28 mouse cellular contexts compared by ENCODE assay signal in the genomic region with DNA sequence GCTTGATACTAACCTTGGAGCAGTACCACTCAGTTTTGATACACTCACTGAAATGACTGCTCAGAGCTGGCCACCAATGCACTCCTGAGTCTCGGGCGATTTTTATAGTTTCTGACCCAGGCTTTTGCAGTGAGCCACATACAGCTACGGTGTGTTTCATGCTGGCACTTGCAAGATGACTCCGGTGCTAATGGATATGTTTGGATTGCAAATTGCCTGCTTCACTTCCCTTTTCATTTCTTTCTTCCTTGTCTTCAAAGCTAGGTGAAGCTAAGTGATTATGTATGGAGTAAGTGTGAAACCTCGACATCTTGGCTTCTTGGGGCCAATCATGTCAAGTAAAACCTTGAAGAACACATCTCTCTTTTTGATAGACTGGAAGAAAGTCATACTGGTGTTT. TPM values are rescaled to one million over a fixed set of nuclear protein-coding genes. Genes with fewer than 3 reads are reported as not detected.
"Had no signal": no experiment of that assay in that cellular context is flagged by ENCODE, and none has a peak within 500 bp of the region (broad histone marks: within the 10 kb centered on the region; RNA-seq: fewer than 3 reads in every experiment).

No protein-coding gene starts in this region.

- H3K27me3 ChIP-seq: embryonic facial prominence, embryonic 12.5 days; embryonic facial prominence, embryonic 13.5 days; embryonic facial prominence, embryonic 15.5 days; forebrain, embryonic 12.5 days; forebrain, embryonic 13.5 days; forebrain, embryonic 15.5 days had no signal

- DNase-seq: cerebellum, adult 9-10 months; cerebellum, adult 9-11 months; cerebellum, postnatal 10 days; cerebellum, postnatal 14 days; cerebellum, postnatal 25 days; cerebellum, postnatal 36 days; embryo, embryonic 11 days; forebrain, postnatal 0 days; gastrocnemius, adult 2 months; gastrocnemius, postnatal 10 days; gastrocnemius, postnatal 14 days; gastrocnemius, postnatal 25 days; gastrocnemius, postnatal 36 days; heart, adult 11 months; heart, adult 18-20 months; heart, adult 2 months had no signal

- H3K4me2 ChIP-seq: embryonic facial prominence, embryonic 12.5 days; embryonic facial prominence, embryonic 13.5 days; embryonic facial prominence, embryonic 15.5 days; forebrain, embryonic 12.5 days; forebrain, embryonic 13.5 days; forebrain, embryonic 15.5 days had no signal

- H3K36me3 ChIP-seq: embryonic facial prominence, embryonic 10.5 days; embryonic facial prominence, embryonic 12.5 days; embryonic facial prominence, embryonic 13.5 days; embryonic facial prominence, embryonic 15.5 days; forebrain, embryonic 10.5 days; forebrain, embryonic 12.5 days; forebrain, embryonic 15.5 days had no signal

- H3K9ac ChIP-seq: embryonic facial prominence, embryonic 12.5 days; embryonic facial prominence, embryonic 13.5 days; embryonic facial prominence, embryonic 15.5 days; forebrain, embryonic 12.5 days; forebrain, embryonic 13.5 days; forebrain, embryonic 15.5 days; forebrain, postnatal 0 days had no signal

- H3K9me3 ChIP-seq: embryonic facial prominence, embryonic 10.5 days; embryonic facial prominence, embryonic 12.5 days; embryonic facial prominence, embryonic 13.5 days; embryonic facial prominence, embryonic 15.5 days; forebrain, embryonic 10.5 days; forebrain, embryonic 12.5 days; forebrain, embryonic 13.5 days; forebrain, embryonic 15.5 days had no signal

- H3K4me3 ChIP-seq: embryonic facial prominence, embryonic 10.5 days; embryonic facial prominence, embryonic 12.5 days; embryonic facial prominence, embryonic 13.5 days; embryonic facial prominence, embryonic 15.5 days; erythroblast, embryonic 14.5 days; forebrain, embryonic 10.5 days; forebrain, embryonic 12.5 days; forebrain, embryonic 13.5 days; forebrain, embryonic 15.5 days; gastrocnemius, adult 2 months; heart, adult 2 months had no signal

- H3K27ac ChIP-seq: embryonic facial prominence, embryonic 10.5 days; embryonic facial prominence, embryonic 12.5 days; embryonic facial prominence, embryonic 13.5 days; embryonic facial prominence, embryonic 15.5 days; forebrain, embryonic 10.5 days; forebrain, embryonic 12.5 days; forebrain, embryonic 13.5 days; forebrain, embryonic 15.5 days; gastrocnemius, adult 2 months; heart, adult 2 months had no signal

RNA-seq across cellular contexts. Expression of a gene that starts 43.9 kb away (rescaled TPM):
- total RNA-seq: common myeloid progenitor, adult 5-6 weeks; granulocyte monocyte progenitor cell, adult 5-6 weeks; heart, adult 2 months had no signal
- polyA plus RNA-seq: embryonic facial prominence, embryonic 11.5 days; erythroblast, embryonic 14.5 days had no signal
